Mouse (Mus musculus) hindbrain, postnatal 0 days (tissue): ENCODE data around the gene B3galt1. TPM values are rescaled to one million over a fixed set of nuclear protein-coding genes. Genes with fewer than 3 reads are reported as not detected.

Experiments used
- ATAC-seq: fragments of 200-750 bp; cut with Nextera tagmentation; 2 replicates; pipeline ENCODE4 v1.8.0; 2017; ENCODE audit warnings: mild to moderate bottlenecking, moderate TSS enrichment, moderate library complexity
- DNase-seq: peaks from one replicate; pipeline ENCODE4 v3.0.0-alpha.2; 2015; ENCODE audit warnings: low spot score
- H3K27ac ChIP-seq: fragments of 300-500 bp; sonication (generic); 2 replicates; pipeline ENCODE4 v1.5.1; 2014; ENCODE audit warnings: mild to moderate bottlenecking
- H3K27me3 ChIP-seq: fragments of 300-500 bp; sonication (generic); 2 replicates; pipeline ENCODE4 v1.6.1; 2014; ENCODE audit warnings: low read length, mixed read lengths; ENCODE audit not compliant: insufficient read depth
- H3K36me3 ChIP-seq: fragments of 300-500 bp; sonication (generic); 2 replicates; pipeline ENCODE4 v1.6.1; 2014; ENCODE audit warnings: low read length, mixed read lengths; ENCODE audit not compliant: insufficient read depth
- H3K4me1 ChIP-seq: fragments of 300-500 bp; sonication (generic); 2 replicates; pipeline ENCODE4 v1.6.1; 2014; ENCODE audit warnings: antibody characterized with exemption, low read length, mixed read lengths; ENCODE audit not compliant: insufficient read depth
- H3K4me2 ChIP-seq: fragments of 300-500 bp; sonication (generic); 2 replicates; pipeline ENCODE4 v1.6.1; 2014; ENCODE audit warnings: low read depth, mild to moderate bottlenecking, low read length, moderate library complexity, mixed read lengths
- H3K4me3 ChIP-seq: fragments of 300-500 bp; sonication (generic); 2 replicates; pipeline ENCODE4 v1.5.1; 2014; ENCODE audit warnings: low read length
- H3K9ac ChIP-seq: fragments of 300-500 bp; sonication (generic); replicated peaks from 2 replicates; pipeline ENCODE4 v1.6.1; 2014; ENCODE audit warnings: mild to moderate bottlenecking, low read length, moderate library complexity, mixed read lengths
- H3K9me3 ChIP-seq: fragments of 300-500 bp; sonication (generic); 2 replicates; pipeline ENCODE4 v1.6.1; 2016; ENCODE audit warnings: low read length, mixed read lengths
- CTCF ChIP-seq: IDR thresholded peaks from 2 replicates; pipeline ENCODE4 v1.5.1; 2016; ENCODE audit warnings: antibody characterized with exemption, control low read depth, low read depth
- whole genome bisulfite sequencing: fragments of 180-500 bp; shearing (Covaris S2); extraction: QIAGEN DNeasy Blood & Tissue Kit; methylation state at CpG from one replicate; pipeline ENCODE4 v1.1.7; 2014; 5-methylcytosine and 5-hydroxymethylcytosine counted together
- polyA plus RNA-seq: library from polyadenylated mRNA; unstranded; fragments of >200 nt; fragmentation: Nextera tagmentation; extraction: Ambion mirVana; gene quantifications from 2 replicates; pipeline ENCODE4 v1.2.1, GENCODE M21; 2015
- total RNA-seq: library from RNA; depleted of rRNA; stranded (reverse); fragments of >200 nt; gene quantifications from 2 replicates; pipeline ENCODE4 v1.2.3, GENCODE M21; 2014

Gene B3galt1
- total and polyA plus RNA-seq, 2 experiments from 2014 or later = 11.5 to 51.3 TPM

GRCm38 (mm10) chr2:67671721-67672120 is 106.0 kb downstream of the B3galt1 start:
- Histone ChIP-seq H3K27ac (no peak overlapping the region), H3K9ac (no peak overlapping the region), H3K27me3 (no peaks in the 10 kb centered on the region), H3K9me3 (no peaks in the 10 kb centered on the region), H3K4me3 (no peak overlapping the region), H3K4me1 (no peaks in the 10 kb centered on the region), H3K4me2 (no peak overlapping the region), H3K36me3 (no peaks in the 10 kb centered on the region)
- no peak for DNase-seq
- ATAC-seq = no peak
- WGBS = 74% methylated on average over 2 of the region's 2 CpGs
- no peak for TF ChIP-seq CTCF

- H3K4me1 ChIP-seq = no peaks in the 10 kb centered on the region
Observed at GRCm38 (mm10) chr2:67677697-67678096, 112.0 kb downstream of the B3galt1 start.

GRCm38 (mm10) chr2:67724249-67724648 is 158.6 kb downstream of the B3galt1 start:
- no peak overlapping the region for H3K9ac ChIP-seq
- H3K9me3 ChIP-seq = no peaks in the 10 kb centered on the region
- DNase-seq (no peak), ATAC-seq (no peak)
- no peaks in the 10 kb centered on the region for H3K36me3 ChIP-seq
- no peak for TF ChIP-seq CTCF
- H3K27ac ChIP-seq = no peak overlapping the region
- no peak overlapping the region for H3K4me2 ChIP-seq
- H3K27me3 ChIP-seq = no peaks in the 10 kb centered on the region
- WGBS = 86% methylated on average over 5 of the region's 5 CpGs
- H3K4me1 ChIP-seq = no peaks in the 10 kb centered on the region
- no peak overlapping the region for H3K4me3 ChIP-seq

More at GRCm38 (mm10) chr2:67677697-67678096, 112.0 kb downstream of the B3galt1 start:
- no peak overlapping the region for H3K4me2 ChIP-seq
- H3K27me3 ChIP-seq = no peaks in the 10 kb centered on the region
- no peak overlapping the region for H3K4me3 ChIP-seq
- no peak for TF ChIP-seq CTCF
- WGBS = 47% methylated on average over 4 of the region's 4 CpGs
- no peak overlapping the region for H3K27ac ChIP-seq
- no peak overlapping the region for H3K9ac ChIP-seq
- H3K36me3 ChIP-seq = no peaks in the 10 kb centered on the region
- no peaks in the 10 kb centered on the region for H3K9me3 ChIP-seq
- peak; percentile 28 for DNase-seq
- peak; percentile 62; the same call in 1 of the 2 replicates for ATAC-seq

- H3K27ac ChIP-seq = no peak overlapping the region
- H3K4me3 ChIP-seq = no peak overlapping the region
- DNase-seq (peak; percentile 55), ATAC-seq (0 out of 2 replicates have a peak, but pooled peaks have one; percentile 51)
- TF ChIP-seq CTCF = no peak
- H3K4me1 ChIP-seq = no peaks in the 10 kb centered on the region
- no peaks in the 10 kb centered on the region for H3K36me3 ChIP-seq
- no peak overlapping the region for H3K9ac ChIP-seq
- no peak overlapping the region for H3K4me2 ChIP-seq
- H3K27me3 ChIP-seq = no peaks in the 10 kb centered on the region
- H3K9me3 ChIP-seq = no peaks in the 10 kb centered on the region
- whole genome bisulfite sequencing = 59% methylated on average over 2 of the region's 2 CpGs
Observed at GRCm38 (mm10) chr2:67730771-67731170, 165.1 kb downstream of the B3galt1 start.

GRCm38 (mm10) chr2:67751585-67751984 is 185.9 kb downstream of the B3galt1 start:
- Histone ChIP-seq H3K9me3 (no peaks in the 10 kb centered on the region), H3K9ac (no peak overlapping the region), H3K4me2 (no peak overlapping the region), H3K27me3 (no peaks in the 10 kb centered on the region), H3K4me3 (no peak overlapping the region), H3K36me3 (no peaks in the 10 kb centered on the region), H3K27ac (no peak overlapping the region), H3K4me1 (no peaks in the 10 kb centered on the region)
- DNase-seq = no peak
- WGBS = 62% methylated on average over 3 of the region's 3 CpGs
- no peak for ATAC-seq
- TF ChIP-seq CTCF = no peak

GRCm38 (mm10) chr2:67756507-67756906 is 190.8 kb downstream of the B3galt1 start:
- Histone ChIP-seq H3K36me3 (no peaks in the 10 kb centered on the region), H3K27me3 (no peaks in the 10 kb centered on the region), H3K27ac (no peak overlapping the region), H3K9me3 (no peaks in the 10 kb centered on the region), H3K9ac (no peak overlapping the region), H3K4me1 (no peaks in the 10 kb centered on the region), H3K4me2 (no peak overlapping the region), H3K4me3 (no peak overlapping the region)
- 36% methylated on average over 6 of the region's 6 CpGs for WGBS
- ATAC-seq (no peak), DNase-seq (peak; percentile 23)
- TF ChIP-seq CTCF = no peak

GRCm38 (mm10) chr2:67787536-67787935 is 221.9 kb downstream of the B3galt1 start:
- H3K36me3 ChIP-seq = no peaks in the 10 kb centered on the region
- H3K27me3 ChIP-seq = no peaks in the 10 kb centered on the region
- TF ChIP-seq CTCF = no peak
- no peak overlapping the region for H3K27ac ChIP-seq
- no peaks in the 10 kb centered on the region for H3K4me1 ChIP-seq
- ATAC-seq = no peak
- H3K9ac ChIP-seq = no peak overlapping the region
- no peaks in the 10 kb centered on the region for H3K9me3 ChIP-seq
- no peak for DNase-seq
- 76% methylated on average over 3 of the region's 3 CpGs for WGBS
- no peak overlapping the region for H3K4me2 ChIP-seq
- H3K4me3 ChIP-seq = no peak overlapping the region
